Mouse (Mus musculus): ENCODE data around the gene Atrip. TPM values are rescaled to one million over a fixed set of nuclear protein-coding genes. Genes with fewer than 3 reads are reported as not detected.

Gene Atrip
- polyA plus RNA-seq, 1 experiment: 39.9 TPM

GRCm38 (mm10) chr9:109056081-109056690, 17.7 kb downstream of the Atrip start:
- Histone ChIP-seq H3K27me3 (ENCODE audit: control insufficient read depth, insufficient read depth, low read length) (no peaks in the 10 kb centered on the region), H3K4me1 (replicated peaks; ENCODE audit: control insufficient read depth, insufficient read depth, low read length) (peaks cover 72% of the 10 kb centered on the region), H3K27ac (ENCODE audit: control insufficient read depth, insufficient read depth, low read length) (peak overlapping the region; percentile 23; the same call in 1 of the 2 replicates), H3K4me3 (ENCODE audit: control insufficient read depth, insufficient read depth, low read length) (no peak overlapping the region), H3K36me3 (ENCODE audit: control insufficient read depth, insufficient read depth, low read length) (peaks cover 20% of the 10 kb centered on the region; the same call in 1 of the 2 replicates)
- TF ChIP-seq CTCF (IDR thresholded peaks at IDR 0.05; ENCODE audit: borderline replicate concordance, control insufficient read depth, extremely low read depth, insufficient read depth, low read length, poor library complexity) (no peak), POLR2A (IDR thresholded peaks at IDR 0.05; ENCODE audit: control insufficient read depth, extremely low read depth, insufficient read depth, low read length, poor library complexity) (no peak)
- DNase-seq: no peak
- WGBS: 87% methylated on average over 17 of the region's 17 CpGs

- TF ChIP-seq POLR2A (IDR thresholded peaks at IDR 0.05; ENCODE audit: control insufficient read depth, extremely low read depth, insufficient read depth, low read length, poor library complexity) (no peak), CTCF (IDR thresholded peaks at IDR 0.05; ENCODE audit: borderline replicate concordance, control insufficient read depth, extremely low read depth, insufficient read depth, low read length, poor library complexity) (no peak)
- no peak for DNase-seq
- H3K27ac ChIP-seq (ENCODE audit: control insufficient read depth, insufficient read depth, low read length): peak overlapping the region; percentile 80; the same call in 1 of the 2 replicates
- WGBS: 79% methylated on average over 12 of the region's 12 CpGs
- H3K4me3 ChIP-seq (ENCODE audit: control insufficient read depth, insufficient read depth, low read length): peak overlapping the region; percentile 51
- H3K27me3 ChIP-seq (ENCODE audit: control insufficient read depth, insufficient read depth, low read length): no peaks in the 10 kb centered on the region
- H3K36me3 ChIP-seq (ENCODE audit: control insufficient read depth, insufficient read depth, low read length): peaks cover 20% of the 10 kb centered on the region; the same call in 1 of the 2 replicates
- H3K4me1 ChIP-seq (replicated peaks; ENCODE audit: control insufficient read depth, insufficient read depth, low read length): peaks cover 78% of the 10 kb centered on the region
Observed at GRCm38 (mm10) chr9:109055271-109056030, 18.5 kb downstream of the Atrip start.

DNA sequence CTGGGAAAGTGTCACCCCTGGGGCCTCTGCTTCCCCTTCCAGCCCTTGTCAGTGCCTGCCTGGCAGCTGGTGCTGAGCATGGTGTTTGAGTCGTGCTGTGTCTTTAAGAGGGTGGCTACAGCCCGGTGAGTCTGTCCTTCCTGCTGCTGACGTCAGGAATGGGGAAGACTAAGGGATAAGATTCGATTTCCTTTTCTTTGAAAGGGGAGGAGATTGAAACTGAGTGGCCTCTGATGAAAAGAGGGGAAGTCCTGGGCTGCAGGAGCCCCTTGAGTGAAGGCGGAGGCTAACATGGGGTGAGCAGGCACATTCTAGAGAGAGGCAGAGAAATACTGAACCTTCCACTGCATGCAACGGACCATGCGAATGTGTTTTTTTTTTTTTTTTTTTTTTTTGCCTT, 19.2 kb downstream of the Atrip start:
- DNase-seq: peak; percentile 60
- Histone ChIP-seq H3K4me1 (replicated peaks; ENCODE audit: control insufficient read depth, insufficient read depth, low read length) (peaks cover 84% of the 10 kb centered on the region), H3K4me3 (ENCODE audit: control insufficient read depth, insufficient read depth, low read length) (peak overlapping the region; percentile 51), H3K36me3 (ENCODE audit: control insufficient read depth, insufficient read depth, low read length) (peaks cover 20% of the 10 kb centered on the region; the same call in 1 of the 2 replicates), H3K27me3 (ENCODE audit: control insufficient read depth, insufficient read depth, low read length) (no peaks in the 10 kb centered on the region), H3K27ac (ENCODE audit: control insufficient read depth, insufficient read depth, low read length) (peak overlapping the region; percentile 80)
- no peak for TF ChIP-seq CTCF (IDR thresholded peaks at IDR 0.05; ENCODE audit: borderline replicate concordance, control insufficient read depth, extremely low read depth, insufficient read depth, low read length, poor library complexity)
- no peak for TF ChIP-seq POLR2A (IDR thresholded peaks at IDR 0.05; ENCODE audit: control insufficient read depth, extremely low read depth, insufficient read depth, low read length, poor library complexity)
- 2% methylated on average over 7 of the region's 7 CpGs for WGBS

- Histone ChIP-seq H3K27me3 (ENCODE audit: control insufficient read depth, insufficient read depth, low read length) (no peaks in the 10 kb centered on the region), H3K36me3 (ENCODE audit: control insufficient read depth, insufficient read depth, low read length) (peaks cover 20% of the 10 kb centered on the region; the same call in 1 of the 2 replicates), H3K27ac (ENCODE audit: control insufficient read depth, insufficient read depth, low read length) (peak overlapping the region; percentile 63), H3K4me1 (replicated peaks; ENCODE audit: control insufficient read depth, insufficient read depth, low read length) (peaks cover 78% of the 10 kb centered on the region), H3K4me3 (ENCODE audit: control insufficient read depth, insufficient read depth, low read length) (peak overlapping the region; percentile 20; the same call in 1 of the 2 replicates)
- TF ChIP-seq CTCF (IDR thresholded peaks at IDR 0.05; ENCODE audit: borderline replicate concordance, control insufficient read depth, extremely low read depth, insufficient read depth, low read length, poor library complexity) (no peak), POLR2A (IDR thresholded peaks at IDR 0.05; ENCODE audit: control insufficient read depth, extremely low read depth, insufficient read depth, low read length, poor library complexity) (no peak)
- 35% methylated on average over 6 of the region's 6 CpGs for WGBS
- no peak for DNase-seq
Observed at GRCm38 (mm10) chr9:109053851-109054250, 20.1 kb downstream of the Atrip start.

GRCm38 (mm10) chr9:109053366-109053765, 20.6 kb downstream of the Atrip start:
- no peak for TF ChIP-seq POLR2A (IDR thresholded peaks at IDR 0.05; ENCODE audit: control insufficient read depth, extremely low read depth, insufficient read depth, low read length, poor library complexity)
- no peak for TF ChIP-seq CTCF (IDR thresholded peaks at IDR 0.05; ENCODE audit: borderline replicate concordance, control insufficient read depth, extremely low read depth, insufficient read depth, low read length, poor library complexity)
- DNase-seq: no peak
- peak overlapping the region; percentile 78 for H3K27ac ChIP-seq (ENCODE audit: control insufficient read depth, insufficient read depth, low read length)
- peaks cover 20% of the 10 kb centered on the region; the same call in 1 of the 2 replicates for H3K36me3 ChIP-seq (ENCODE audit: control insufficient read depth, insufficient read depth, low read length)
- peak overlapping the region; percentile 46 for H3K4me3 ChIP-seq (ENCODE audit: control insufficient read depth, insufficient read depth, low read length)
- no peaks in the 10 kb centered on the region for H3K27me3 ChIP-seq (ENCODE audit: control insufficient read depth, insufficient read depth, low read length)
- peaks cover 73% of the 10 kb centered on the region for H3K4me1 ChIP-seq (replicated peaks; ENCODE audit: control insufficient read depth, insufficient read depth, low read length)
- WGBS: 77% methylated on average over 3 of the region's 3 CpGs

- H3K36me3 ChIP-seq (ENCODE audit: control insufficient read depth, insufficient read depth, low read length): peaks cover 17% of the 10 kb centered on the region; the same call in 1 of the 2 replicates
- H3K27me3 ChIP-seq (ENCODE audit: control insufficient read depth, insufficient read depth, low read length): no peaks in the 10 kb centered on the region
- H3K4me3 ChIP-seq (ENCODE audit: control insufficient read depth, insufficient read depth, low read length): peak overlapping the region; percentile 46
- WGBS: 61% methylated on average over 9 of the region's 9 CpGs
- no peak for TF ChIP-seq CTCF (IDR thresholded peaks at IDR 0.05; ENCODE audit: borderline replicate concordance, control insufficient read depth, extremely low read depth, insufficient read depth, low read length, poor library complexity)
- peak; percentile 22; the same call in 1 of the 2 replicates for TF ChIP-seq POLR2A (IDR thresholded peaks at IDR 0.05; ENCODE audit: control insufficient read depth, extremely low read depth, insufficient read depth, low read length, poor library complexity)
- peak overlapping the region; percentile 98 for H3K27ac ChIP-seq (ENCODE audit: control insufficient read depth, insufficient read depth, low read length)
- H3K4me1 ChIP-seq (replicated peaks; ENCODE audit: control insufficient read depth, insufficient read depth, low read length): peaks cover 69% of the 10 kb centered on the region
- peak; percentile 34 for DNase-seq
Observed at GRCm38 (mm10) chr9:109052490-109053260, 21.2 kb downstream of the Atrip start.

All from thymus, adult 2 months (tissue).